19 mouse cellular contexts compared by ENCODE assay signal in genomic region chr15:31429429-31429828, GRCm38 (mm10).
"Had no signal": no experiment of that assay in that cellular context is flagged by ENCODE, and none has a peak within 500 bp of the region (broad histone marks: within the 10 kb centered on the region; RNA-seq: fewer than 3 reads in every experiment).

No protein-coding gene starts in this region.

- DNase-seq: kidney, adult 18-20 months; kidney, adult 9 months; kidney, postnatal 14 days; liver; lung, adult 18-20 months; lung, postnatal 10 days; lung, postnatal 36 days; thymus, adult 18-20 months; thymus, postnatal 36 days had no signal

- H3K27me3 ChIP-seq: limb, embryonic 13.5 days; liver, embryonic 15.5 days; lung, embryonic 15.5 days; neural tube, embryonic 13.5 days had no signal

- H3K9me3 ChIP-seq: limb, embryonic 10.5 days; limb, embryonic 13.5 days; liver, embryonic 12.5 days; liver, embryonic 15.5 days; lung, embryonic 15.5 days; megakaryocyte, embryonic 14.5 days; midbrain, embryonic 12.5 days; neural tube, embryonic 13.5 days had no signal

- ATAC-seq: intestine, embryonic 16.5 days; liver, embryonic 12.5 days had no signal

- H3K36me3 ChIP-seq: limb, embryonic 10.5 days; limb, embryonic 13.5 days; liver, embryonic 12.5 days; liver, embryonic 15.5 days; lung, embryonic 15.5 days; midbrain, embryonic 12.5 days; neural tube, embryonic 13.5 days had no signal

- H3K4me2 ChIP-seq: limb, embryonic 13.5 days; liver, embryonic 12.5 days; liver, embryonic 15.5 days; lung, embryonic 15.5 days; midbrain, embryonic 12.5 days; neural tube, embryonic 13.5 days had no signal

- H3K4me3 ChIP-seq: limb, embryonic 10.5 days; limb, embryonic 13.5 days; liver, embryonic 12.5 days; liver, embryonic 15.5 days; lung, embryonic 15.5 days; megakaryocyte, embryonic 14.5 days; midbrain, embryonic 12.5 days; myocyte; neural tube, embryonic 13.5 days had no signal

- H3K27ac ChIP-seq: limb, embryonic 10.5 days; limb, embryonic 13.5 days; liver, embryonic 12.5 days; liver, embryonic 15.5 days; lung, embryonic 15.5 days; midbrain, embryonic 12.5 days; neural tube, embryonic 13.5 days had no signal

- H3K9ac ChIP-seq: limb, embryonic 13.5 days; liver, embryonic 12.5 days; liver, embryonic 15.5 days; lung, embryonic 15.5 days; midbrain, embryonic 12.5 days; neural tube, embryonic 13.5 days had no signal

- H3K4me1 ChIP-seq: liver, embryonic 12.5 days; liver, embryonic 15.5 days had no signal
